Mouse (Mus musculus) CD4-positive, CD25-positive, alpha-beta regulatory T cell, adult 9 weeks (primary cell): ENCODE data around the gene 7420426K07Rik. TPM values are rescaled to one million over a fixed set of nuclear protein-coding genes. Genes with fewer than 3 reads are reported as not detected.

Experiments used
- polyA plus RNA-seq: library from polyadenylated mRNA; unstranded; fragments of 100-300 nt; shearing (Covaris generic); gene quantifications from one replicate; pipeline ENCODE4 v1.2.1, GENCODE M21; 2017

The 7420426K07Rik gene
- polyA plus RNA-seq = not detected

DNA sequence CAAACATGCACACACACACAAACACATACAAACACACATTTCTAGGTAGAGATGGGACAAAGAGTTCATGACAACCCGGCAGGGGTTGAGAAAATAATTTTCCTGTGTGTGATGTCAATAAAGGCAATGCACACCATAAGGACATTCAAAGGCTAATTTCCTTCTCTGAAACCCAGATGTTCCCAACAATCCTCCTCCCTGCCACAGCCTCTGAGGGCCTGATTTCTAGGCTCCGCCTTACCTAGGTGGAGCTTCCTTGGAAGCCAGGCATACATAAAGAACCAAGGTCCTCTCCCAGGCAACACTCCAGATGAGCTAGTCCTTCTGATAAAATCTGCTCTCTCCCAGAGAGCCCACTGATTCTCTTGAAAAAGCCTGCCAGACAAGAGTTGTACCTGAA, at the start of gene 7420426K07Rik:
Gene 7420426K07Rik, plus strand, starts transcription at position 301 of the 400 bp plus-strand sequence.

DNA sequence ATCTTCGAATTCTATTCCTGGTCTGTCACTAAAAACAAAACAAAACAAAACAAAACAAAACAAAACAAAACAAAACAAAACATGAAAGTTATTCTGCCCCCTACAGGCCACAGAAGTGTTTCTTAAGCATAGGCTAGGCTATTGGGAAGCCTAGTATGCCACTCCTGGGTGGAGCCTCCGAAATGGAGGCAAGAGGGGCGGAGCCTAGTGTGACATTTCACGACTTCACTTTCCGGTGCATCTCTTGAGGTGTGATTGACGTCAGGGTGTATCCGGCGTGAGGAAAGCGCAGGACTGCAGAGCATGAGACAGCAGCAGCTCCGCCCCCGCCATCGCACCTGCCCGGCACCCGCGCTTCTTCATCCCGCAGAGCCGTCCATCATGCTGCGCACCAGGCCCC, 46.7 kb upstream of the 7420426K07Rik start, which contains the start of gene Prr23a2:
Gene Prr23a2, plus strand, starts transcription at position 285 of the 400 bp plus-strand sequence.

DNA sequence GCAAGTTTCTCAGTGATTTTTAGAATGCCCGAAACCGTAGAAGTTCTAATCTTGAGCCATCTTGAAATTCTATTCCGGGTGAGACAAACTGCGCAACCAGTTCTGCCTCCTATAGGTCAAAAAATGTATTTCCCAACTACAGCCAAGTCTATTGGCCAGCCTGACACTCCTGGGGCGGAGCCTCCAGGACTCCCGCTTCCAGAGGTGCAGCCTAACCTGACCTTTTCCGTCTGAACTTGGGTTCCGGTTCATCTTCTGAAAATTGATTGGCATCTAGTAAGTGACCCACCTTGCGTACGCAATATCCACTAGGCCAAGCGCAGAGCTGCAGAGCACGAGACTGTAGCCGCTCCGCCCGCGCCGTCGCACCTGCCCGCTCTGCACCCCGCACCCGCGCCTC, 38.3 kb upstream of the 7420426K07Rik start, which contains the start of gene Prr23a3:
Gene Prr23a3, plus strand, starts transcription at position 197 of the 400 bp plus-strand sequence.

Other genes with a start within 250 kb of the 7420426K07Rik start
- not detected for gene Prr23a1, start 60.6 kb upstream of the 7420426K07Rik start, polyA plus RNA-seq
- not detected for gene Prr23a2, start 46.6 kb upstream of the 7420426K07Rik start, polyA plus RNA-seq
- not detected for gene Prr23a3, start 38.4 kb upstream of the 7420426K07Rik start, polyA plus RNA-seq
- gene Foxl2, start 52.2 kb downstream of the 7420426K07Rik start, polyA plus RNA-seq = not detected
- 68.6 TPM for gene Faim, start 83.3 kb downstream of the 7420426K07Rik start, polyA plus RNA-seq
- 1.2 TPM for gene Gm1123, start 132.6 kb downstream of the 7420426K07Rik start, polyA plus RNA-seq
- gene Pik3cb, start 237.5 kb downstream of the 7420426K07Rik start, polyA plus RNA-seq = 1.7 TPM